Mouse (Mus musculus): ENCODE results near the gene Aoc3.

DNA sequence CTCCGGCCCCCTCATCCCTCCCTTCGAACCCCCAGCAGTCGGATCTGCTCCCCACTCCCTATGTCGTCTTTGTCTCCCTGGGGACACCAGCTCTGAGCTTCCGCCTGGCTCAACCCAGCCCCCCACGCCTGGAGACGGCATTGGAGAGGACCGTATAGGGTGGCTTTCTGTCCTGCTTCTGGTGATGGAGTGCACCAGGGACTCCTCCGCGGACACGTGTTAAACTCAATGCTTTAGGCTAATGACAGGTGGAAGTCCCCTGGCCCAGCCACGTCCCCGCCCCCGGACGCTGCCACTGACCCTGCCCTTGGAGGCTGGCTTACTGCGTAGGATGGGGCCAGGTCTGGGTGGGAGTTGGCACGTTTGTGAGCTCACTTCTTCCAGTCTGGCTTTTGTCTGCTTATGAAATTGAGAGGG is 13.9 kb upstream of the Aoc3 start:
- TF ChIP-seq CTCF (IDR thresholded peaks at IDR 0.05; ENCODE audit: control insufficient read depth, insufficient read depth, insufficient read length) (no peak), MAX (IDR thresholded peaks at IDR 0.05) (no peak), MYOD1 (IDR thresholded peaks at IDR 0.05; ENCODE audit: control insufficient read depth, insufficient read length, low read depth) (peak; percentile 9), USF1 (IDR thresholded peaks at IDR 0.05; ENCODE audit: low read depth) (no peak), FOSL1 (IDR thresholded peaks at IDR 0.05; ENCODE audit: insufficient read depth, low read length, poor library complexity, severe bottlenecking) (no peak), CEBPB (IDR thresholded peaks at IDR 0.05; ENCODE audit: low read depth) (no peak), MYOG (IDR thresholded peaks at IDR 0.05; ENCODE audit: control insufficient read depth, extremely low read depth, insufficient read length) (no peak)

Measured in C2C12 (cell line).